Mouse (Mus musculus) spleen, embryonic (tissue): ENCODE results near the gene Tle3.

Experiments used
- CTCF ChIA-PET: fragments of 350-600 bp; sonication (Branson Sonifier 250); formaldehyde crosslinking; loops from one replicate; lab custom pipeline; 2022; lab: Charles Lee

Gene Tle3

GRCm38 (mm10) chr9:61427901-61428300 is 55.7 kb downstream of the Tle3 start:
- CTCF ChIA-PET, result no interaction called here

- CTCF ChIA-PET, result interaction anchor here (1.2 kb wide), 1 partner anchor 264 kb away, joined by 3 read pairs; no protein-coding TSS in a partner anchor
Observed at GRCm38 (mm10) chr9:61431830-61432229, 59.7 kb downstream of the Tle3 start.

GRCm38 (mm10) chr9:61433206-61433605 is 61.0 kb downstream of the Tle3 start:
- CTCF ChIA-PET, result no interaction called here

GRCm38 (mm10) chr9:61434062-61434461 is 61.9 kb downstream of the Tle3 start:
- CTCF ChIA-PET, result interaction anchor here (0.7 kb wide), 1 partner anchor 15 kb away, joined by 3 read pairs; no protein-coding TSS in a partner anchor

- CTCF ChIA-PET, result interaction anchor here (0.7 kb wide), 1 partner anchor 463 kb away, joined by 3 read pairs; no protein-coding TSS in a partner anchor
Observed at GRCm38 (mm10) chr9:61435191-61435989, 63.2 kb downstream of the Tle3 start.

- CTCF ChIA-PET, result no interaction called here
Observed at GRCm38 (mm10) chr9:61436104-61436503, 63.9 kb downstream of the Tle3 start.

GRCm38 (mm10) chr9:61436761-61437160 is 64.6 kb downstream of the Tle3 start:
- CTCF ChIA-PET, result interaction anchor here (0.5 kb wide), 1 partner anchor 400 kb away, joined by 3 read pairs; no protein-coding TSS in a partner anchor

GRCm38 (mm10) chr9:61439092-61439491 is 66.9 kb downstream of the Tle3 start:
- CTCF ChIA-PET, result no interaction called here

GRCm38 (mm10) chr9:61439979-61440378 is 67.8 kb downstream of the Tle3 start:
- CTCF ChIA-PET, result no interaction called here

- CTCF ChIA-PET, result interaction anchor here (0.6 kb wide), 1 partner anchor 48 kb away, joined by 25 read pairs; no protein-coding TSS in a partner anchor
Observed at GRCm38 (mm10) chr9:61441206-61441913, 69.2 kb downstream of the Tle3 start.

GRCm38 (mm10) chr9:61442951-61443630 is 70.9 kb downstream of the Tle3 start:
- CTCF ChIA-PET, result interaction anchor here (0.6 kb wide), 2 partner anchors 68 to 488 kb away, joined by 7 to 16 read pairs; no protein-coding TSS in a partner anchor

GRCm38 (mm10) chr9:61445151-61445550 is 73.0 kb downstream of the Tle3 start:
- CTCF ChIA-PET, result no interaction called here

- CTCF ChIA-PET, result no interaction called here
Observed at GRCm38 (mm10) chr9:61445711-61446222, 73.6 kb downstream of the Tle3 start.

GRCm38 (mm10) chr9:61446965-61447364 is 74.8 kb downstream of the Tle3 start:
- CTCF ChIA-PET, result interaction anchor here (0.6 kb wide), 1 partner anchor 59 kb away, joined by 3 read pairs; no protein-coding TSS in a partner anchor

- CTCF ChIA-PET, result interaction anchor here (0.7 to 1.0 kb wide), 2 partner anchors 15 to 395 kb away, joined by 3 to 11 read pairs; no protein-coding TSS in a partner anchor
Observed at GRCm38 (mm10) chr9:61449363-61449904, 77.3 kb downstream of the Tle3 start.

GRCm38 (mm10) chr9:61452081-61452480 is 79.9 kb downstream of the Tle3 start:
- CTCF ChIA-PET, result no interaction called here

- CTCF ChIA-PET, result no interaction called here
Observed at GRCm38 (mm10) chr9:61455861-61456261, 83.7 kb downstream of the Tle3 start.

GRCm38 (mm10) chr9:61456441-61457161 is 84.4 kb downstream of the Tle3 start:
- CTCF ChIA-PET, result no interaction called here

GRCm38 (mm10) chr9:61457162-61457523 is 85.0 kb downstream of the Tle3 start:
- CTCF ChIA-PET, result no interaction called here

GRCm38 (mm10) chr9:61461859-61462258 is 89.7 kb downstream of the Tle3 start:
- CTCF ChIA-PET, result no interaction called here
